Mouse (Mus musculus): ENCODE data around the gene Cdkl3. TPM values are rescaled to one million over a fixed set of nuclear protein-coding genes. Genes with fewer than 3 reads are reported as not detected.
A peak's percentile ranks its signal among the peaks of the same experiment; 100 is the strongest.

The Cdkl3 gene
- total and polyA plus RNA-seq, 2 experiments from 2014 or later: 35.5 to 40.4 TPM

GRCm38 (mm10) chr11:52005586-52005985, 1.6 kb downstream of the Cdkl3 start:
- ATAC-seq (no peak), DNase-seq (no peak)
- Histone ChIP-seq H3K4me1 (ENCODE audit: insufficient read depth) (peaks cover 5% of the 10 kb centered on the region), H3K27me3 (ENCODE audit: insufficient read depth, low read length) (no peaks in the 10 kb centered on the region), H3K9me3 (ENCODE audit: low read length) (no peaks in the 10 kb centered on the region), H3K9ac (peak overlapping the region; percentile 23; the same call in 1 of the 2 replicates), H3K36me3 (ENCODE audit: insufficient read depth) (peaks cover 7% of the 10 kb centered on the region; the same call in 1 of the 2 replicates), H3K4me3 (ENCODE audit: low read depth, low read length) (no peak overlapping the region), H3K4me2 (ENCODE audit: low read depth) (0 out of 2 replicates have a peak overlapping the region, but pooled peaks have one; percentile 10), H3K27ac (ENCODE audit: low read depth, low read length) (no peak overlapping the region)
- WGBS: 67% methylated on average over 2 of the region's 2 CpGs
- TF ChIP-seq CTCF (IDR thresholded peaks at IDR 0.05; ENCODE audit: low read depth): no peak

GRCm38 (mm10) chr11:52011011-52011410, 7.0 kb downstream of the Cdkl3 start:
- ATAC-seq (no peak), DNase-seq (no peak)
- TF ChIP-seq CTCF (IDR thresholded peaks at IDR 0.05; ENCODE audit: low read depth): no peak
- Histone ChIP-seq H3K9me3 (ENCODE audit: low read length) (no peaks in the 10 kb centered on the region), H3K4me1 (ENCODE audit: insufficient read depth) (no peaks in the 10 kb centered on the region), H3K27ac (ENCODE audit: low read depth, low read length) (no peak overlapping the region), H3K27me3 (ENCODE audit: insufficient read depth, low read length) (no peaks in the 10 kb centered on the region), H3K4me3 (ENCODE audit: low read depth, low read length) (no peak overlapping the region), H3K4me2 (ENCODE audit: low read depth) (no peak overlapping the region), H3K9ac (no peak overlapping the region), H3K36me3 (ENCODE audit: insufficient read depth) (peaks cover 7% of the 10 kb centered on the region; the same call in 1 of the 2 replicates)
- WGBS: 83% methylated on average over 11 of the region's 11 CpGs

DNA sequence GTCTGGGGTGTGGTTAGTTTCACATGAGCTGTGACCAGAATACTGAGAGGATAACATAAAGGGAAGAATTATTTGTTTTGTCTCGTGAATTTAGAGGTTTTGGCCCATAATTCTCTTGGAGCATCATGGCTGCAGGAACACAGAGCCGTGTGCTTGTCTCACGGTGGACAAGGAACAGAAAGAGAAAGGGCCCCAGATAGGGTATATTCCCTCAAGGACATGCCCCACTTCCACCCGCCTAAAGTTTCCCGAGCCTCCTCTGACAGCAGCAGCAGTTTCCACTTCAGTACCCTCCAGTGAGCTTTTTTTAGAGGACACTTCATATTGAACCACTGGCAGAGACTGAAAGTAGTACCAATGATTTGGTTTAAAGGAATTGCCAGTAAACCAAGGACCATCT, 7.5 kb downstream of the Cdkl3 start:
- Histone ChIP-seq H3K36me3 (ENCODE audit: insufficient read depth) (peaks cover 7% of the 10 kb centered on the region; the same call in 1 of the 2 replicates), H3K4me3 (ENCODE audit: low read depth, low read length) (no peak overlapping the region), H3K4me2 (ENCODE audit: low read depth) (no peak overlapping the region), H3K27me3 (ENCODE audit: insufficient read depth, low read length) (no peaks in the 10 kb centered on the region), H3K9me3 (ENCODE audit: low read length) (no peaks in the 10 kb centered on the region), H3K27ac (ENCODE audit: low read depth, low read length) (no peak overlapping the region), H3K4me1 (ENCODE audit: insufficient read depth) (no peaks in the 10 kb centered on the region), H3K9ac (no peak overlapping the region)
- DNase-seq (no peak), ATAC-seq (no peak)
- TF ChIP-seq CTCF (IDR thresholded peaks at IDR 0.05; ENCODE audit: low read depth): no peak
- 80% methylated on average over 5 of the region's 5 CpGs for WGBS

DNA sequence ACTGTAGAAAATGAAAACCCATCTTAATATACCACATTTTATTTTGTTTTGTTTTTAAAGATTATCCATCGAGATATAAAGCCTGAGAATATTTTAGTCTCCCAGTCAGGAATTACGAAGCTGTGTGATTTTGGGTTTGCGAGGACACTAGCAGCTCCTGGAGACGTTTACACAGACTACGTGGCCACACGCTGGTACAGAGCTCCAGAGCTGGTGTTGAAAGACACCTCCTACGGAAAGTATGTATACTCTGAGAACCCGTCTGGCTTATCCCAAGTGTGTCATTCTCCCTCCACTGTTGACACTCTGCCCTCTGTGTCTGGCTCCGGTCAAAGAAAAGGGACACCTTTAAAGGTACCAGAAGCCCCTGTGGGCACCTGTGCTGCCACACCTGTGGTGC, 14.2 kb downstream of the Cdkl3 start:
- no peak for ATAC-seq
- H3K36me3 ChIP-seq (ENCODE audit: insufficient read depth): peaks cover 14% of the 10 kb centered on the region; the same call in 1 of the 2 replicates
- TF ChIP-seq CTCF (IDR thresholded peaks at IDR 0.05; ENCODE audit: low read depth): no peak
- 85% methylated on average over 9 of the region's 9 CpGs for WGBS
- H3K27me3 ChIP-seq (ENCODE audit: insufficient read depth, low read length): no peaks in the 10 kb centered on the region
- H3K4me1 ChIP-seq (ENCODE audit: insufficient read depth): no peaks in the 10 kb centered on the region
- H3K9ac ChIP-seq: no peak overlapping the region
- H3K4me3 ChIP-seq (ENCODE audit: low read depth, low read length): no peak overlapping the region
- H3K27ac ChIP-seq (ENCODE audit: low read depth, low read length): no peak overlapping the region
- H3K9me3 ChIP-seq (ENCODE audit: low read length): no peaks in the 10 kb centered on the region
- no peak overlapping the region for H3K4me2 ChIP-seq (ENCODE audit: low read depth)
- DNase-seq: no peak

DNA sequence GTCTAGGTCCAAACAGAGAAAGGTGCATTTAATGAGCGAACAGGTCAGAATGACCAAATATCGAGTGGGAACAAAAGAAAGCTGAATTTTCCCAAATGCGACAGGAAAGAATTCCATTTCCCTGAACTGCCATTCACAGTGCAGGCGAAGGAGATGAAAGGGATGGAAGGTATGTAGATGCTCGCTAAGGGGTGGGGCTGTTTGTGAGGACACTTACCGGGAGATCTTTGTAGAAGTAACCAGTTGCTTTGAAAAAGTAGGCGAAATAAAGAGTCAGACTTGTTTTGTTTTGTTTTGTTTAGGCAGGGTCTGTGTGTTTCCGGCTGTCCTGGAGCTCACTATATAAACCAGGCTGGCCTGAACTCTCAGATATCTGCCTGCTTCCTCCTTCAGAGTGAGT, 28.3 kb downstream of the Cdkl3 start:
- no peak overlapping the region for H3K9ac ChIP-seq
- H3K4me1 ChIP-seq (ENCODE audit: insufficient read depth): no peaks in the 10 kb centered on the region
- DNase-seq (no peak), ATAC-seq (no peak)
- H3K27ac ChIP-seq (ENCODE audit: low read depth, low read length): no peak overlapping the region
- no peak overlapping the region for H3K4me2 ChIP-seq (ENCODE audit: low read depth)
- peaks cover 10% of the 10 kb centered on the region for H3K36me3 ChIP-seq (ENCODE audit: insufficient read depth)
- TF ChIP-seq CTCF (IDR thresholded peaks at IDR 0.05; ENCODE audit: low read depth): no peak
- 79% methylated on average over 8 of the region's 8 CpGs for WGBS
- no peaks in the 10 kb centered on the region for H3K9me3 ChIP-seq (ENCODE audit: low read length)
- no peak overlapping the region for H3K4me3 ChIP-seq (ENCODE audit: low read depth, low read length)
- H3K27me3 ChIP-seq (ENCODE audit: insufficient read depth, low read length): no peaks in the 10 kb centered on the region

DNA sequence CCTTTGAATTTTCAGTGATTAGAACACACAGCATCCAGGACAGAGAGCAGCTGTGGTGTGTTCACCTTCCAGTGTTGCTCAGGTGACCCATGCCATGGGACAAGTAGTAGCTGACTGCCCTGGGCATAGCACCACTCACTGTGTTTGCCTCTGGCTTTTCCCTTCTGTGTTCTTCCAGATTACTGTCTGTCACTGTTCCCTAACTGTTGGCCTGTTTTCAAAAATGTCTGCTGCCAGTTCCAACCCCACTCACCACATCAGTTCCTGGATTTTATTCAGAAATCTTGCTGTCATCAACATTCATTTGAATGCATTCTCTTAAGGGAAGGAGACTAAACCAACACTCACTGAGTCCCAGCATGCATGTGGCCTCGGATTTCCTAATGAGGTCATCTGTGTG, 29.9 kb downstream of the Cdkl3 start:
- Histone ChIP-seq H3K4me1 (ENCODE audit: insufficient read depth) (no peaks in the 10 kb centered on the region), H3K9ac (no peak overlapping the region), H3K27ac (ENCODE audit: low read depth, low read length) (no peak overlapping the region), H3K27me3 (ENCODE audit: insufficient read depth, low read length) (no peaks in the 10 kb centered on the region), H3K4me2 (ENCODE audit: low read depth) (no peak overlapping the region), H3K9me3 (ENCODE audit: low read length) (no peaks in the 10 kb centered on the region), H3K4me3 (ENCODE audit: low read depth, low read length) (no peak overlapping the region), H3K36me3 (ENCODE audit: insufficient read depth) (peaks cover 10% of the 10 kb centered on the region)
- WGBS: 71% methylated on average over 1 of the region's 1 CpGs
- ATAC-seq (no peak), DNase-seq (peak; percentile 12)
- no peak for TF ChIP-seq CTCF (IDR thresholded peaks at IDR 0.05; ENCODE audit: low read depth)

DNA sequence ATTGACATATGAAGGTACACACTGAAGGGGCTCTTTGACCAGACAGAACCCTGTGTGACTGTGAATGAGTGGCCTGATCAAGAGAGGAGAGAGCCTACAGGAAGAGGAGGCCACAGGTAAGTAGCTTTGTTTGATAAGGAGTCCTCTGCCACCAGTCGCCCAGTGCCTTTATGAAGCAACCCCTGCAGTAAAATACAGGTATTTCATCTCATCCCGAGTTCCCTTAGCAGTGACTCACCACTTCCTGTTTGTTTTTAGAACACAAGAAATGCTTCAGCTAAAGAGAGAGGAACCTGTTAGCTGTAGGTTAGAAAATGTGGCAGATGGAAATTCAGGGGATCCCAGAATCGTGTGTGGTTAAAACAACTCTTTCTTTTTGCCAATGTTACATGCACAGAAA, 31.9 kb downstream of the Cdkl3 start:
- Histone ChIP-seq H3K36me3 (ENCODE audit: insufficient read depth) (peaks cover 13% of the 10 kb centered on the region; the same call in 1 of the 2 replicates), H3K27me3 (ENCODE audit: insufficient read depth, low read length) (no peaks in the 10 kb centered on the region), H3K9ac (no peak overlapping the region), H3K9me3 (ENCODE audit: low read length) (no peaks in the 10 kb centered on the region), H3K4me2 (ENCODE audit: low read depth) (no peak overlapping the region), H3K4me1 (ENCODE audit: insufficient read depth) (no peaks in the 10 kb centered on the region), H3K27ac (ENCODE audit: low read depth, low read length) (no peak overlapping the region), H3K4me3 (ENCODE audit: low read depth, low read length) (no peak overlapping the region)
- WGBS: 82% methylated on average over 3 of the region's 3 CpGs
- DNase-seq: no peak
- no peak for ATAC-seq
- TF ChIP-seq CTCF (IDR thresholded peaks at IDR 0.05; ENCODE audit: low read depth): no peak
